Mouse (Mus musculus) kidney, embryonic 16.5 days (tissue): Measurements from ENCODE around the gene Eral1. TPM values are rescaled to one million over a fixed set of nuclear protein-coding genes. Genes with fewer than 3 reads are reported as not detected.

Source experiments
- ATAC-seq: fragments of 200-750 bp; cut with Nextera tagmentation; 2 replicates; pipeline ENCODE4 v1.8.0; 2017; ENCODE audit warnings: moderate TSS enrichment; ENCODE audit not compliant: low FRiP score, low TSS enrichment
- H3K27ac ChIP-seq: fragments of 300-500 bp; sonication (generic); 2 replicates; pipeline ENCODE4 v1.5.1; 2014; ENCODE audit warnings: low read length
- H3K27me3 ChIP-seq: fragments of 300-500 bp; sonication (generic); 2 replicates; pipeline ENCODE4 v1.6.1; 2014; ENCODE audit warnings: low read length, control low read depth, mixed read lengths; ENCODE audit not compliant: insufficient read depth
- H3K36me3 ChIP-seq: fragments of 300-500 bp; sonication (generic); 2 replicates; pipeline ENCODE4 v1.6.1; 2014; ENCODE audit warnings: low read length, control low read depth, mixed read lengths; ENCODE audit not compliant: insufficient read depth
- H3K4me1 ChIP-seq: fragments of 300-500 bp; sonication (generic); 2 replicates; pipeline ENCODE4 v1.6.1; 2014; ENCODE audit warnings: low read length, control low read depth, mixed read lengths; ENCODE audit not compliant: insufficient read depth
- H3K4me2 ChIP-seq: fragments of 300-500 bp; sonication (generic); replicated peaks from 2 replicates; pipeline ENCODE4 v1.6.1; 2014; ENCODE audit warnings: low read depth, low read length
- H3K4me3 ChIP-seq: fragments of 300-500 bp; sonication (generic); 2 replicates; pipeline ENCODE4 v1.5.1; 2014; ENCODE audit warnings: mild to moderate bottlenecking, low read length
- H3K9ac ChIP-seq: fragments of 300-500 bp; sonication (generic); replicated peaks from 2 replicates; pipeline ENCODE4 v1.6.1; 2014; ENCODE audit warnings: low read length
- H3K9me3 ChIP-seq: fragments of 300-500 bp; sonication (generic); 2 replicates; pipeline ENCODE4 v1.6.1; 2016; ENCODE audit warnings: low read length, control low read depth
- WGBS: fragments of 180-500 bp; shearing (Covaris S2); extraction: QIAGEN DNeasy Blood & Tissue Kit; methylation state at CpG from one replicate; pipeline ENCODE4 v1.1.7; 2014; 5-methylcytosine and 5-hydroxymethylcytosine counted together
- polyA plus RNA-seq: library from polyadenylated mRNA; unstranded; fragments of >200 nt; fragmentation: Nextera tagmentation; extraction: Ambion mirVana; gene quantifications from 2 replicates; pipeline ENCODE4 v1.2.1, GENCODE M21; 2015

The Eral1 gene
- polyA plus RNA-seq, 1 experiment from 2014 or later, result 41.6 TPM

DNA sequence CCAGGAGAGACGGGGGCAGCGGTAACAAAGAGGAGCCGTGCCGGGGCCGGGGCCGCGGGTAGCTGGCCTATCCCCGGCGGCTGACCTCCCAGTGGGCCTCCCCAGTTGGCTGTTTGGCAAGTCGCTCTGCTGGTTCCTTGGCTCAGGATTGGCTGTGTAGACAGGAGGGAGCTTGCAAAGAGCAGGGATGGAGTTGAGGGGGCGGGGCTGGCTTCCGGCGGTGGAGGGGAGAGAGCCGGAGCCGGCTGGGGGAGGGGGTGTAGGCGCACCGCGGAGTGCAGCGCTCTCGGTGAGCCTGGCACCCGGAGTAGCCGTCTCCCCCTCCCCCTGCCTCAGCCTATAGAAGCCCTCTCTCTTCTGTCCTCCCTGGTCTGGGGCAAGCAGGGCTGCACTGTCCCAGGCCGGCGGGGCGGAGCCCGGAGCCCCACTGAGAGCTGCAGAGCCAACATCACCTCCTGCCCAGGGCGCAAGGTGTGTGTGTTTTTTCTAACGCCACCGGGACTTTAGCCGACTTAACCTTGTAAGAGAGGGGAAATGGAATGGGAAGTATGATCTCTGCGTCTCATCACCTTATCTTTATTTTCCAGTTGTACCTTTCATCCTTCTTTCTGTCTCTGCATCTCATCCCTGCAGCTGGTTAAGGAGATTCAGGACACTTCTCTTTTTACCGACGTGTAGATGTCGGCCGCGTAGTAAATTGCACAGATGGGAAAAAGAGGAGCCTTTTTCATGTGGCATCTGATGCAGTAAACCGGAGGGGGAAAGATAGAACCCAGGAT, 35.4 kb upstream of the Eral1 start:
- peak; percentile 100 for ATAC-seq
- Histone ChIP-seq H3K4me2 (peak overlapping the region; percentile 70), H3K9me3 (no peaks in the 10 kb centered on the region), H3K4me1 (peaks cover 24% of the 10 kb centered on the region), H3K4me3 (peak overlapping the region; percentile 57), H3K36me3 (no peaks in the 10 kb centered on the region), H3K27ac (peak overlapping the region; percentile 69), H3K9ac (peak overlapping the region; percentile 73), H3K27me3 (no peaks in the 10 kb centered on the region)
- WGBS, result 1% methylated on average over 35 of the region's 37 CpGs

DNA sequence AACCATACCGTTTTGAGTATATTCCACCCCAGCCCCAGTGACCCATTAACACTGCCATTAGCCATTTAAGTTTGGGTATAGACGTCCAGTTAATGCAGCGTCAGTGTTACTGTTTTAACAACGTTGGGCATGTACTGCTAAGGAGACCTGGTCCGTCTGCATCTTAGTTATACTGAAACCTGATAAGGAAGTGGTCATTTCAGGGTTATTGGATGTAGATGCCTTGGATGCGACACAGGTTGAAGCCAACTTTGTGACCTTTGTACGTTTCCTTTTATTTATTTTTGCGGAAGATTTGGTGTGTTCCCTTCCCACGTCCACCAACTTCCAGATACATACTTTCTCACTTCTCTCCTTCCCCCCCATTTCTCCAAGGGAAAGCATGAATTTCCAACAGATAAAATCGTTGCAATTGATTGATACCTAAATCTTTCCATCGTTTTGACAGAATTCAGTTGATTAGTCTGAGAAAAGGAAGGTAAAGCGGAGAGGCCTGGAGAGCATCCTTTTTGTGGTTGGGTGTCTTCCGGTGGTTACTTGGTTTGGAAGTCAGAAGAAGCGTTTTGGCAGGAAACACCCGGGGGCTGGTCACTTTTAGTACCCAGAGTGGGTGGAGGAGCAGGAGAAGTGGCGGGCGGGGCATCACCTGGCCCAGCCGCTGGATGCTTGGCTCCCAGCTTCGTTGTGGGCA, 34.6 kb upstream of the Eral1 start:
- ATAC-seq, result no peak
- WGBS, result 4% methylated on average over 19 of the region's 19 CpGs
- peak overlapping the region; percentile 71 for H3K9ac ChIP-seq
- H3K4me1 ChIP-seq, result peaks cover 17% of the 10 kb centered on the region
- H3K36me3 ChIP-seq, result no peaks in the 10 kb centered on the region
- H3K4me2 ChIP-seq, result peak overlapping the region; percentile 70
- H3K27me3 ChIP-seq, result no peaks in the 10 kb centered on the region
- H3K4me3 ChIP-seq, result peak overlapping the region; percentile 57
- H3K9me3 ChIP-seq, result no peaks in the 10 kb centered on the region
- H3K27ac ChIP-seq, result peak overlapping the region; percentile 69

- Histone ChIP-seq H3K36me3 (no peaks in the 10 kb centered on the region), H3K4me1 (peaks cover 16% of the 10 kb centered on the region), H3K9ac (no peak overlapping the region), H3K4me2 (no peak overlapping the region), H3K9me3 (no peaks in the 10 kb centered on the region), H3K27ac (no peak overlapping the region), H3K4me3 (no peak overlapping the region), H3K27me3 (no peaks in the 10 kb centered on the region)
- WGBS, result 95% methylated on average over 2 of the region's 2 CpGs
- ATAC-seq, result no peak
Observed at GRCm38 (mm10) chr11:78113616-78114015, 33.4 kb upstream of the Eral1 start.

DNA sequence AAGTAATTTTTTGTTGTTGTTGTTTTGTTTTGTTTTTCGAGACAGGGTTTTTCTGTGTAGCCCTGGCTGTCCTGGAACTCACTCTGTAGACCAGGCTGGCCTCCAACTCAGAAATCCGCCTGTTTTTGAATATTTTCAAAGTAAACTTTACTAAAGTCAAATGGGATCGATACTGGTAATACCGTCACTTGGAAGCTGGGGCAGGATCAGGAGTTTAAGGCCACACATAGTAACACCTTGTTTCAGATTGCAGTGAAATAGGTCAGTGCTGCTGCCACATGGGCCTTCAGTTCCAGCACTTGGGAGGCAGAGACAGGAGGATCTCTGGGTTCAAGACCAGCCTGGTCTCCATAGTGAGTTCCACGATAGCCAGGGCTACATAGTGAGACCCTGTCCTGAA, 24.3 kb upstream of the Eral1 start:
- H3K27me3 ChIP-seq, result no peaks in the 10 kb centered on the region
- H3K4me3 ChIP-seq, result no peak overlapping the region
- no peak overlapping the region for H3K27ac ChIP-seq
- no peak overlapping the region for H3K4me2 ChIP-seq
- H3K36me3 ChIP-seq, result peaks cover 14% of the 10 kb centered on the region; the same call in 1 of the 2 replicates
- H3K4me1 ChIP-seq, result peaks cover 4% of the 10 kb centered on the region; the same call in 1 of the 2 replicates
- WGBS, result 92% methylated on average over 5 of the region's 5 CpGs
- no peak overlapping the region for H3K9ac ChIP-seq
- no peak for ATAC-seq
- no peaks in the 10 kb centered on the region for H3K9me3 ChIP-seq

DNA sequence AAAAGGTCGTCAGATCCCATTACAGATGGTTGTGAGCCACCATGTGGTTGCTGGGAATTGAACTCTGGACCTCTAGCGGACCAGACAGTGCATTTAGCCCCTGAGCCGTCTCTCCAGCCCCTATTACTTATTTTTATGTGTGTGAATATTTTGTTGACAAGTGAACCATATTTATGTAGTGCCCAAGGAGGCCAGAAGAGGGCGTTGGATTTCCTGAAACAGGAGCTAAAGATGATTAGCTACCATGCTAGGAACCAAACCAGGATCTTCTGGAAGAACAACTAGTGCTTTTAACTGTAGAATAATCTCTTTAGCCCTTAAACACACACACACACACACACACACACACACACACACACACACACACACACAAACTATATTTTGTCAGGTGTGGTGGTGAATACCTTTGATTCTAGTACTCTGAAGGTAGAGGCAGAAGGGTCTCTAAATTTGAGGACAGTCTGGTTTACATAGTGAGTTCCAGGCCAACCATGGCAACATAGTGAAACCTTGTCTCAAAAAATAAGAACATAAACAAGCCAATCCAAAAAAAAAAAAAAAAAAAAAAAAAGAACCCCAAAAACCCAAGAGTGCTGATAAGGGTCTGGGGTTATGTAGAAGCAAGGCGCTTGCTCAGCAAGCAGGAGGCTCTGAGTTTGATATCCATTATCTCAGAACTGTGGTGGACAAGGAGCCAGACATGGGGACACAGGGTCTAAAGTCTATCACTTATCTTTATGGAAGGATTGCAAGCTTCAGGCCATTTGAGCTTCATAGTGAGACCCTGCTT, 23.0 kb upstream of the Eral1 start:
- Histone ChIP-seq H3K9ac (no peak overlapping the region), H3K4me1 (peaks cover 4% of the 10 kb centered on the region; the same call in 1 of the 2 replicates), H3K9me3 (no peaks in the 10 kb centered on the region), H3K36me3 (peaks cover 14% of the 10 kb centered on the region; the same call in 1 of the 2 replicates), H3K27me3 (no peaks in the 10 kb centered on the region), H3K4me3 (no peak overlapping the region), H3K4me2 (no peak overlapping the region), H3K27ac (no peak overlapping the region)
- WGBS, result 60% methylated on average over 5 of the region's 5 CpGs
- ATAC-seq, result no peak

DNA sequence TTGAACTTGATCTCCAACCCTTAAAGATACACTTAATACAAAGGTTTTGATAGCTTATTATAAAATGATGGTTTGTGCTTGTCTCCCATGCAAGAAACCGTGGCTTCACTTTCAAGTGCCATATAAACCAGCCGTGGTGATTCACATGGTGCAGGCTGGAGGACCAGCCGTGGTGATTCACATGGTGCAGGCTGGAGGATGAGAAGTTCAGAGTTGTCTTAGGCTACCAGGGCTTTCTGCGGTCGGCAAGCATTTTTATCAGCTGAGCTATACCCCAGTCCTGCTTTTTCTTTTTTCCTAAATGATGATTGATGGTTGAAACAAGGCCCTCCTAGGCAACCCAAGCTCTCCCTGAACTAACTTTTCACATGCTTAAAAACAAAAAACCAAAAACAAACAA, 22.0 kb upstream of the Eral1 start:
- Histone ChIP-seq H3K4me2 (no peak overlapping the region), H3K9me3 (no peaks in the 10 kb centered on the region), H3K9ac (no peak overlapping the region), H3K4me3 (no peak overlapping the region), H3K27me3 (no peaks in the 10 kb centered on the region), H3K36me3 (peaks cover 8% of the 10 kb centered on the region; the same call in 1 of the 2 replicates), H3K27ac (no peak overlapping the region), H3K4me1 (peaks cover 7% of the 10 kb centered on the region)
- WGBS, result 85% methylated on average over 5 of the region's 5 CpGs
- ATAC-seq, result no peak

DNA sequence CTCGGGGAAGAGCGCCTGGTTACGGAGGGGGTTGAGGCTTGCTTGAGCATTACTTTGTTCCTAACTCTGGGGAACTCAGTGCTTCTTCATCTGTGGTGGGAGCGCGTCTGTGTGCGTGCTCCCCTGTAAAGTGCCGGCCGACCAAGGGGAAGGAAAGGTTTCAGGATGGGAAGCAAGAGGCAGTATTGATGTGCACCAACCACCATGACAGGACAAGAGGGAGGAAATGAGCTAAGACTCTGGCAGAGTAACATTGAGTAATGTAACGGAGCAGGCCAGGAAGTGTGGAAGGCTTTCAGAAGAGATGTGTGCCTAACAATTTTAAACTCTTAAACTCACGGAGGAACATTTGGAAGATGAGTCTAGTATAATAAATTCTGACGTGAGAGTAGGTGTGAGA, 20.6 kb upstream of the Eral1 start:
- no peaks in the 10 kb centered on the region for H3K36me3 ChIP-seq
- no peak overlapping the region for H3K27ac ChIP-seq
- no peaks in the 10 kb centered on the region for H3K9me3 ChIP-seq
- H3K27me3 ChIP-seq, result no peaks in the 10 kb centered on the region
- ATAC-seq, result no peak
- 84% methylated on average over 11 of the region's 11 CpGs for WGBS
- H3K4me2 ChIP-seq, result no peak overlapping the region
- peaks cover 18% of the 10 kb centered on the region for H3K4me1 ChIP-seq
- H3K9ac ChIP-seq, result no peak overlapping the region
- H3K4me3 ChIP-seq, result no peak overlapping the region

DNA sequence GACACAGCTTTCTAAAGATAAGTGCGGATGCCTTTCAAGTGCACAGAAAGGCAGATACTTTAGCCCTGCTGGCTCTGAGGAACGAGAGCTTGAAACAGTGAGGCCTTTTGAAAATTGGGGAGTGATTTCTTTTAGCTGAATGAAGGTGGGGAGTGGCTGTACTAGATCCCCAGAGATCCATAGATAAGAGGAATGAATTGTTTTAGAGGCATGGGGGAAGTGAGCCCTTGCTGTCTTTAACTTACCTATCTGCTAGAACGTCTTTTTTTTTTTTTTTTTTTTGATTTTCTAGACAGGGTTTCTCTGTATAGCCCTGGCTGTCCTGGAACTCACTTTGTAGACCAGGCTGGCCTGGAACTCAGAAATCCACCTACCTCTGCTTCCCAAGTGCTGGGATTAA, 16.9 kb upstream of the Eral1 start:
- H3K4me3 ChIP-seq, result 0 out of 2 replicates have a peak overlapping the region, but pooled peaks have one; percentile 7
- no peaks in the 10 kb centered on the region for H3K9me3 ChIP-seq
- peak overlapping the region; percentile 17; the same call in 1 of the 2 replicates for H3K9ac ChIP-seq
- H3K4me2 ChIP-seq, result 0 out of 2 replicates have a peak overlapping the region, but pooled peaks have one; percentile 2
- H3K27me3 ChIP-seq, result no peaks in the 10 kb centered on the region
- ATAC-seq, result no peak
- 68% methylated on average over 3 of the region's 3 CpGs for WGBS
- no peak overlapping the region for H3K27ac ChIP-seq
- no peaks in the 10 kb centered on the region for H3K36me3 ChIP-seq
- peaks cover 25% of the 10 kb centered on the region for H3K4me1 ChIP-seq

GRCm38 (mm10) chr11:78095144-78095516, 14.9 kb upstream of the Eral1 start:
- no peaks in the 10 kb centered on the region for H3K27me3 ChIP-seq
- 30% methylated on average over 5 of the region's 5 CpGs for WGBS
- H3K4me3 ChIP-seq, result peak overlapping the region; percentile 68
- H3K9ac ChIP-seq, result peak overlapping the region; percentile 82
- peaks cover 21% of the 10 kb centered on the region for H3K4me1 ChIP-seq
- no peaks in the 10 kb centered on the region for H3K9me3 ChIP-seq
- peak overlapping the region; percentile 61 for H3K27ac ChIP-seq
- no peaks in the 10 kb centered on the region for H3K36me3 ChIP-seq
- no peak for ATAC-seq
- peak overlapping the region; percentile 72 for H3K4me2 ChIP-seq
